Mouse (Mus musculus) embryo, embryonic 9.5 days (tissue): Measurements from ENCODE around the gene Eln.

Source experiments
- DNase-seq: peaks from one replicate; pipeline ENCODE4 v3.0.0-alpha.2; 2017; ENCODE audit errors: extremely low spot score

The Eln gene

GRCm38 (mm10) chr5:134745000-134745399 is 2.1 kb downstream of the Eln start:
- DNase-seq: no peak

DNA sequence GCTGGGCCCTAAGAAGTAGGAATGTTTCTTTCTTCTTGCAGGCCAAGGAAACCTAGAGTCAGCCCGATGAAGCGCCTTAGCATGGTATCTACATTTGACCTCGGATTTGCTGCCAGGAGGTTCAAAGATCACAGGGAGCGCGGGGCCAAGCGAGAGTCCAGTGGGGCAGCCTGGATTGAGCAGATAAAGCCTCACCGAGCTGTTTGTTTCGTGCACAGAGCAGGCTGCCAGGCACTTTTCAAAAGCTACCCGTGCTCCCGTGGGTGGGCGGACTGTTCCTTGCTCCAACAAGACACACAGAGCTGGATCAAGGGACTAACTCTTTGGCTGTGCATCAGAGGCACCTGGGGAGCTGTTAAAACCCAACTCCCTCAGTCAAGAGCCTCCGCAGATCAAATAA is 3.1 kb downstream of the Eln start:
- no peak for DNase-seq

DNA sequence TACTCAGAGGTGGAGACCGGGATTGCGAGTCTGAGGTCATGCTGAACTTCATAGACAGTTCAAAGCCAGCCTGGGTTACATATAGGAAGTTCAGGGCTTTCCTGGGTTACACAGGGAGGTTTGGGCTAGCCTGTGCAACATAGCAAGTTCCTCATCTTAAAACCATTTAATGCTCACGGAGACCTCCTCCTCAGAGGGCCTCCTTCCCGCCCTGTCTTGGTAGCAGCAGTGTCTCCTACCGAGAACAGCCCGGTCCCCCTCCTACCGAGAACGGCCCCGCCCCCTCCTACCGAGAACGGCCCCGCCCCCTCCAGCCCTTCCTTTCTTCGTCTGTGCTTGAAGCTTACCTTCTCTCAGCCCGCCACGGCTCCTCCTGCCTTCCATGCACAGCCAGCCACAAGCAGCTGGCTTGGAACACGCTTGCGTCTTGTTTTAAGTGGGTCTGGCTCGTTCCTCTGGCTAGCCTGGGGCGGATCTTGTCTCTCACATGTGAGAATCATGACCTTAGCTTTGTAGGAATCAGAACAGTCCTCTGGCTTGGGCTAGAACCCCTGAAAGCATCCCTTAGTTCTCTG is 4.8 kb downstream of the Eln start:
- peak; percentile 17 for DNase-seq

DNA sequence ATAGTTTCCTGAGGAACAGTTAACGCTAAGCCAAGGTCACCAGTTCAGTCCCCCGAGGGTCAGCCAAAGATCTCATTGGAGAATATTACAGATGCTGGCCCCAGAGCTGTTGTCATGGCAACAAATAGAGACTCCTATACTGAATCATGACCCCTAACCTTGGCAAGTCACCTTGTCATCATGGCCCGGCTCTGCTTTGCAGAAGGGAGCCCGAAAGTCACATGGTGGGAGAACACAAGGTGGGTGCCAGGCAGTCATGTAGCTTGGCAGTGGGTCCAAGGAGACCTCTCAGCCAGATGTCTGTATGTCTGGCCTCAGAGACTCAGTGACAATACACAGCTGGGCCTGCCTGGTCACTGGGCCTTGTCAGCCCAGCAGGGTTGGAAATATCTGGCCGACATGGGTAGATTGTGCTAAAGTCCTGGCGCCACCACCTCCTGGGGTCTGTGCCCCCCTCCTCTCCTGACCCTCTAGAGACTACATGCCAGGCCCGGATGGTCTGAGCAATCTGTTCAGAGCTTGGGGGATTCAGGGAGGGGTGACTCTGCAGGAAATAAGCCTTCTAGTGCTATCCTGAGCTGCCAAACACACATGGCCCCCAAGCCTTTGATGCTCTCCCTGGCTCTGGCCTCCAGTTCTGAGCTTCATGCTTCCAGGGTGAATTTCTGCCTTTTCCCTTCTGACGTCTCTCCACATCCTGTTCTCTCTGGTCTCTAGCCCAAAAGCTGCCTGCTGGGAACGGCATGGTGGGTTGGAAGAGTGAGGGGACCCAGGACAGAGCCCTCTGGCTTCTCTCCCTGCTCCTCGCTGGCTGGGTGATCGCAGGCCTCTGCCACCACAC is 6.4 kb downstream of the Eln start:
- no peak for DNase-seq

- DNase-seq: no peak
Measured at GRCm38 (mm10) chr5:134739951-134740350, 7.2 kb downstream of the Eln start.

DNA sequence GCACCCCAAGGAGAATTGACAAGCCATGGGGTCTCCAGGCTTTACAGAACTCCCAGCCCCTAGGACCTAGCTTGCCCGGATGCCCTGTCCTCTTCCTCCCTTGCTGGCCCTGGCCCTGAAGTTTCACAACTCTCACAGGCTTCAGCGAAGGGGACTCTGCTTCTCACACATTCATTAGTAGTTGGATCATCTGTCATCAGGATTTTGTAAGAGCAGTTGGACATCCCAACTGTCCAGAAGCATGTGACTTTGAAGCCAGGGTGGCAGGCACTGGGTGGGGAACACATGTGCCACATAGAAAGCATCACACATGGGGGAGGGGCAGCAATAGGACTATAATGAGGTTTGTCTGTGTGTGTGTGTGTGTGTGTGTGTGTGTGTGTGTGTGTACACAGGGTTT is 12.2 kb downstream of the Eln start:
- no peak for DNase-seq

GRCm38 (mm10) chr5:134734072-134734471 is 13.1 kb downstream of the Eln start:
- no peak for DNase-seq

DNA sequence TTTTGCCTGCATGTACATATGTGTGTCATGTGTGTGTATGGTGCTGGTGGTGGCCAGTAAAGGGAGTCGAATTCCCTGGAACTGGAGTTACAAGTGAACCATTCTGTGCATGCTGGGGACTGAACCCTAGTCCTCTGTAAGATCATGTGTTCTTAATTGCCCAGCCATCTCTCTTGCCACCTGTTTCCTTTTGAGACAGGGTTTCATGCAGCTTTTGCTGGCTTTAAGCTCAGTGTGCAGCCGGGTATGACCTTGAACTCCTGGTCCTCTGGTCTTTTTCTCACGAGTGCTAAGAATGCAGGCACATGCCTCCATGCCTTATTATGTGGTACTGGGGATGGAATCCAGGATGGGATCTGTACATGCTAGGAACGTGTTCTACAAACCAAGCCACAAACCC is 13.9 kb downstream of the Eln start:
- no peak for DNase-seq

GRCm38 (mm10) chr5:134729124-134729523 is 18.0 kb downstream of the Eln start:
- no peak for DNase-seq

- DNase-seq: no peak
Measured at GRCm38 (mm10) chr5:134728535-134728934, 18.6 kb downstream of the Eln start.

DNA sequence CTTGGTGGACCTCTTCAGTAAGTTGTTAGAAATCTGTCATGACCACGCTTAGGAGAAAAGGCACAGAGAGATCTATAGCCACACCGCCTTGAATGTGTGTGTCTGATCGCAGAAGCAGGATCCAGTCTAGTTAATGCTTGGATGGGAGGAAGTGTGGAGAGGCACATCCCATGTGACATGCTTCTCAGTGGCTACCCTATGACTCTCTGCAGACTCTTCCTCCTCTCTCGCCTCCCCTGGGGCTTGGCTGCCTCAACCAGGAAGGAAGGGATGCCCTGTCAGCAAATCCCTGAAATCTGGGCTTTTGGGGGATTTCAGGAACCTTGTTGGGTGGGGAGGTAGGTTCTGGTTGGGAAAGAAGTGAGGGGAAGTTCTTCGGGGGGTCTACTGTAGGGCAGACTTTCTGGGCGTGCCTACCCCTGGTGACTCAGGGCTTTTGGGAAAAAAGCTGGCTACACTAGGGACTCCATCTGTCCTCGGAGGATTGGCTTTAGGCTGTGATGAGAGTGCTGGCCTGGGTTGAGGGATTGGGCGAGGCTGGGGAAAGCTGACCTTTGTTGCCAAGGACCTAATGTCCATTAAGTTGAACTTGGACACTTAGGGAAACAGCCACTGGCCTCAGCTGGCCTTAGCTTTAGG is 20.0 kb downstream of the Eln start:
- DNase-seq: no peak

DNA sequence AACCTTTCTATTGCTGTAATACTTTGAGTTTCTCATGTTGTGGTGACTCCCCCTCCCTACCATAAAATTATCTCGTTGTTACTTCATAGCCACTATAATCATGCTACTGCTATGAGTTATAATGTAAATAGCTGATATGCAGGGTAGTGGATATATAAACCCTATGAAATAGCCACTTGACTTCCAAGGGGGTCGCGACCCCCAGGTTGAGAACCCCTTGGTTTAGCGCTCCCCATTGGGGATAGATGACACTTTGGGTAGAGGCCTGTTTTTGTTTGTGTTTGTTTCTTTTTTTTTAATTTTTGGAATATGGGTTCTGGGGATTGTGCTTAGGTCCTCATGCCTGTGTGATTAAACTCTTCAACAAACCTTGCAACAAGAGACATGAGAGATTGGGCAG is 21.8 kb downstream of the Eln start:
- DNase-seq: no peak

DNA sequence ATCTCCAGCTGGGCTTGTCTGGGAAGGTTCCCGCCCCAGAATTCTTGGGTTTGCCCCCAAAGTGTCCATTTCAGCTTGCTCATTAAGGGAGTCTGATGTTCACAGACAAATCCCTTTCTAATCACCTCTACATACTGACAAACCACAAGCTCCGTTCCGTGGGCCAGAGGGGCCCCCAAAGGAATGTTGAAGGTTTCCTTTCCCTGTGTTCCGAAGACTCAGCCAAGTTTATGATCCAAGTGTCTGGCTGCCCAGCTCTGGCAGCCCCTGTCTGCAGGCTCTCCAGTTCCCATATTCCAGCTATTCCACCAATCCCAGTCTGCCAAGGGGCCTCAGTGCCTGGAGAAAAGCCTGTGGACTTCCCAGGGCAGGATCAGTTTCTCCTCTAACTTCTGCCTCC is 27.1 kb downstream of the Eln start:
- no peak for DNase-seq

DNA sequence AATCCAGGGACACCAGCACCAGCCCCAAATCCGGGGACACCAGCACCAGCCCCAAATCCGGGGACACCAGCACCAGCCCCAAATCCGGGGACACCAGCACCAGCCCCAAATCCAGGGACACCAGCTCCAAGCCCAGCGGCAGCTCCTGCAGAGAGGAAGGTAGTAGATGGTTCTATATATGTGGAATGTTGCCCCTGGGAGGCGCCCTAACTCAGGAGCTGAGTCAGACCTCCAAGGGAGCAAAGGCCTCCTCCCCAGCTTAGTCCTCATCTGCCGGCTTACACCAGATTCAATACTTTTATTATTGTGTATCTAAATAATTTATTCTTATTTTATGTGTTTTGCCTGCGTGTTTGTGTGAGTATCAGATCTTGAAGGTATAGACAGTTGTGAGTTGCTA is 36.0 kb downstream of the Eln start:
- no peak for DNase-seq

DNA sequence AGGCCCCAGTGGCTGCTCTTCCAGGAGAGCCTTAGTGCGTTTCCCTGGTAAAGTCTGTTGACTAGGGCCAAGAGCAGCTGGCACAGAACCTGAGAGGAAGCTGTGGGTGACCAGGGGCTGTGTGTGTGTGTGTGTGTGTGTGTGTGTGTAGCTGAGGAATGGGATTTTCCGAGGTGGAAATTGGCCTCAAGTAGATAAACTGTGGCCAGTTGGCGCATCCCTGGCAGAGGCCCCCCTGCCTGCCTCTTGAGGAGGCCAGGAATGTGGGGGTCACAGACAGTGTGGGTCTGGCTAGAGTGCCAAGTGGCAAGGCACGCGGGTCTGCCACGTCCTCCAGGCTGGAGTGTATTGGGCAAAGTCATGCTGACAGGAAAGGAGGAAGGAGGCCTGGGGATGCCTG is 37.8 kb downstream of the Eln start:
- no peak for DNase-seq

- DNase-seq: peak; percentile 82
Measured at GRCm38 (mm10) chr5:134704157-134704556, 43.0 kb downstream of the Eln start.

DNA sequence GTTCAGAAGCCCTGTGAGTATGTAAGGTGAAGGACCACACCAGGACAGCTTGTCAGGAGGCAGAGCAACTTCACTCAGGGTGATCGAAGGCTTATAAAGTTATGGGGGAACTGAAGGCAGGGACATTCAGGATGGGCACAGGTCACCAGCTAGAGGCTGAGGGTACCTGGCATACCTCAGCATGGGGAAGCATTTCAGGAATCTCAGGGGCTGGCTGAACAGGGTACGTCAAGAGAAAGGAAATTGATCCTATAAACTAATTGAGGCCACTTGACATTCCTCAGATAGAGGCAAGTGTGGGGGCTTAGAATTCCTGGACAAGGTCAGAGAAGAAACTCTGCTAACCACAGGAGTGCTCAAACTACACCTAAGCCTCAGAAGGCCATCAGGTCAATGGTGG is 51.6 kb downstream of the Eln start:
- no peak for DNase-seq

GRCm38 (mm10) chr5:134695082-134695481 is 52.0 kb downstream of the Eln start:
- peak; percentile 25 for DNase-seq

GRCm38 (mm10) chr5:134692704-134693103 is 54.4 kb downstream of the Eln start:
- DNase-seq: no peak

DNA sequence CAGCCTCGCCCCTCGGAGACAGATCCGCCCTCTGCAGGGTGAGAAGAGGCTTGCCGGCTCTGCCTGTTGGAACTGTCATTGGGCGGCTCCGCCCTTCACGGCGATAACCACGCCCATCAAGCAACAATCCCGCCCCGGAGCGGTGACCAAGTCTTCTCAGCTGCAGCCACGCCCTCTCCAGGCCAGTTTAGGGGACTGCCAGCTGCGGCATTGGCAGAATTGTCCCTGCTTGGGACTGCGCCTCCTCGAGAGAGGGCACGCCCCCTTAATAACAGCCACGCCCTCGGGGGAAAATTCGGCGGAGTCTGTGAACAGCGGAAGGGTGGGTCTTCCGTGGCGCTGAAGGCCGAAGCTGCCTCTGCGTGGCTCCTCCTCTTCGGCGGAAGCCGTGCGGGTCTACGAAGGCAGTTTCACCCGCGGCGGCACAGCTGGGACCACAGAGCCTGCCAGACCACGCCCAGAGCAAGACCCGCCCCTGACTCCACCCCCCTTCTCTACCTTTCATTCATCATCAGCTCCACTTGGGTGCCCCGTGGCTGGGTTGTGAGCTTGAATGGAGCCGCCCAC is 58.3 kb downstream of the Eln start:
- peak; percentile 100 for DNase-seq

- peak; percentile 47 for DNase-seq
Measured at GRCm38 (mm10) chr5:134688086-134688717, 58.9 kb downstream of the Eln start, which contains the start of gene Limk1. Gene Limk1, minus strand, starts transcription at chr5:134688598.

- no peak for DNase-seq
Measured at GRCm38 (mm10) chr5:134687187-134687586, 59.9 kb downstream of the Eln start.
